Mouse (Mus musculus): ENCODE data around the gene Mapkapk2. TPM values are rescaled to one million over a fixed set of nuclear protein-coding genes. Genes with fewer than 3 reads are reported as not detected.

The Mapkapk2 gene
- polyA plus RNA-seq, 1 experiment from 2014 or later: 44.7 TPM

DNA sequence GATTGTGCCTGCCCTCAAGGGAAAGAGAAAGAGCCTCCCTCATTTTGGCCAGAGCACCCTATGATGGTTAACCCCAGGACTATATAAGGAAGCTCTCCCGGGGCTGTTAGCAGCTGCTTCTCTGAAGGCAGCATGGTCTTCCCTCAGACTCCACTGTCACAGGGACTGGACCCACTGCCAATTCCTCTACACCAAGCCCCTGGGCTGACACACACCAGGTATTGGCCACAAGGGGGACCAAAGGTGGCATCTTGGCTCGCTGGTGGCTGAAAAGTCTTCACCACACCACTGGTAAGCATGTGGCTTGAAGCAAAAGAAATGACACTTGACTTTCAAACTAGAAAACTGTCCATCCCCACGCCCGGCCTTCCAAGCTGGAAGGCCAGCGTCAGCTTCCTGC, 47.0 kb downstream of the Mapkapk2 start:
- H3K9ac ChIP-seq (replicated peaks; ENCODE audit: low read length): no peak overlapping the region
- H3K27me3 ChIP-seq (ENCODE audit: control insufficient read depth, insufficient read depth, low read length): no peaks in the 10 kb centered on the region
- ATAC-seq (replicated peaks; ENCODE audit: insufficient number of reproducible peaks, low FRiP score, low TSS enrichment, low read depth): no peak
- no peak overlapping the region for H3K4me2 ChIP-seq (ENCODE audit: low read depth, low read length)
- peaks cover 6% of the 10 kb centered on the region for H3K36me3 ChIP-seq (replicated peaks; ENCODE audit: control insufficient read depth, insufficient read depth, low read depth, low read length)
- H3K27ac ChIP-seq (replicated peaks; ENCODE audit: low read depth, low read length): no peak overlapping the region
- H3K4me1 ChIP-seq (ENCODE audit: control insufficient read depth, insufficient read depth, low read length): no peaks in the 10 kb centered on the region
- H3K4me3 ChIP-seq (ENCODE audit: low read depth, low read length): no peak overlapping the region
- WGBS: 78% methylated on average over 5 of the region's 5 CpGs
- DNase-seq (ENCODE audit: low spot score): no peak
- no peaks in the 10 kb centered on the region for H3K9me3 ChIP-seq (replicated peaks; ENCODE audit: control insufficient read depth, low read length)

DNA sequence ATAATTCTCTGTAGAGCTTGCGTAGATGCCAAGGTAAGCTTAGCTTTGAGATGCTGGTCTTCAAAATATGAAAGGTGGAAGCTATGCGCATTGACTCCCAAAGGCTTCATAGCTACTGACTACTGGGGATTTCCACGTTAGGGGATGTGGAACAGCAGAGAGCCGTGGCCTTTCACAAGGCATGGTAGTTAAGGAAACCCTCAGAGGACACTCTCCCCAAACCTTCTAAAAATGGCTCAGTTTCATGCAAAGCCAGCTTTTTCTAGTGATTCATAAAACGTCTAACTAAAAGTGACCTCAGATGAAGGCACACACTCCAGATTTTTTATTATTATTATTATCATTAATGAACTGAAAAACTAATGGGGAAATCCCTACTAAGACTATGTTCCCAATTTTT, 47.6 kb downstream of the Mapkapk2 start:
- no peak overlapping the region for H3K27ac ChIP-seq (replicated peaks; ENCODE audit: low read depth, low read length)
- DNase-seq (ENCODE audit: low spot score): no peak
- WGBS: 83% methylated on average over 5 of the region's 5 CpGs
- H3K27me3 ChIP-seq (ENCODE audit: control insufficient read depth, insufficient read depth, low read length): no peaks in the 10 kb centered on the region
- H3K36me3 ChIP-seq (replicated peaks; ENCODE audit: control insufficient read depth, insufficient read depth, low read depth, low read length): peaks cover under 1% of the 10 kb centered on the region; the same call in 1 of the 2 replicates
- H3K4me2 ChIP-seq (ENCODE audit: low read depth, low read length): no peak overlapping the region
- H3K4me1 ChIP-seq (ENCODE audit: control insufficient read depth, insufficient read depth, low read length): no peaks in the 10 kb centered on the region
- H3K9me3 ChIP-seq (replicated peaks; ENCODE audit: control insufficient read depth, low read length): no peaks in the 10 kb centered on the region
- no peak overlapping the region for H3K9ac ChIP-seq (replicated peaks; ENCODE audit: low read length)
- H3K4me3 ChIP-seq (ENCODE audit: low read depth, low read length): no peak overlapping the region
- no peak for ATAC-seq (replicated peaks; ENCODE audit: insufficient number of reproducible peaks, low FRiP score, low TSS enrichment, low read depth)

DNA sequence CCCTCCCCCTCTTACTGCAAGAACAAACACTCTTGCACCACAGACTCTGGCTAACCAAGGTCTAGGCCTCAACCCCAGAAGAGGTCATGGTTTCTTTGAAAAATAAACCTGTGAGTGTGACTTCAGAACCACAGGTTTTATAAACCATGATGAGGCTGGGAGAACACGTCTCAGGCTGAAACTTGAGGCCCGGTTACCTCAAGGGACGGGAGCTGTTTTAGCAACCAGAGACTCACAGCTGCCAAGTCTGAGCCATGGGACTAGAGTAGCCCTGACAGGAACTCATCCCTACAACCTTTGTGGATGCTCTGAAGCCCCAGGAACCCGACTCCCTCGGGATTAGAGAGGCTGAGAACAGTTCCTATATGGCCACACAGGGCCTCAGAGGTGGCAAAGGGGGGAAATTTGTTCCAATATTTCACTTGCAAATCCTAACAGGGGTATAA, 48.2 kb downstream of the Mapkapk2 start:
- no peak overlapping the region for H3K27ac ChIP-seq (replicated peaks; ENCODE audit: low read depth, low read length)
- H3K4me3 ChIP-seq (ENCODE audit: low read depth, low read length): no peak overlapping the region
- WGBS: 74% methylated on average over 5 of the region's 5 CpGs
- H3K9ac ChIP-seq (replicated peaks; ENCODE audit: low read length): no peak overlapping the region
- H3K4me2 ChIP-seq (ENCODE audit: low read depth, low read length): no peak overlapping the region
- no peaks in the 10 kb centered on the region for H3K4me1 ChIP-seq (ENCODE audit: control insufficient read depth, insufficient read depth, low read length)
- DNase-seq (ENCODE audit: low spot score): peak; percentile 25
- no peaks in the 10 kb centered on the region; the same call in 1 of the 2 replicates for H3K36me3 ChIP-seq (replicated peaks; ENCODE audit: control insufficient read depth, insufficient read depth, low read depth, low read length)
- ATAC-seq (replicated peaks; ENCODE audit: insufficient number of reproducible peaks, low FRiP score, low TSS enrichment, low read depth): no peak
- no peaks in the 10 kb centered on the region for H3K9me3 ChIP-seq (replicated peaks; ENCODE audit: control insufficient read depth, low read length)
- H3K27me3 ChIP-seq (ENCODE audit: control insufficient read depth, insufficient read depth, low read length): no peaks in the 10 kb centered on the region

DNA sequence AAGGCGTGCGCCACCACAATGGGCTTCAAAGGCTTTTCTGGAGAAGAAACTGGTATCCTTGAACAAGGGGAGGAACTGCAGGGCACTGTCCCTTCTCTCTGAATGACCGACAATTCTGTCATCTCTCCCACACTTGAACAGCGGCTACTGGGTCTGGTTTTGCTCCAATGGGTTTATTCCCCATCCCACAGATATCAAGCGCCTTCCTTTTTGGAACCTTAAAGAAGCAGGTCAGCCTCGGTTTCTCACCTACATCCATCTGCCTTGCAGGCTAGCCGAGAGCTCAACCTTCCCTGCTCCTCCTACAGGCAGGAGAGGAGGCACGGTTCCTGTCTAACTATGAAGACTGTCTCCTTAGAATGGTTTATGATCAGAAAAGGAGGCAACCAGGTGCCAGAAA, 48.7 kb downstream of the Mapkapk2 start:
- Histone ChIP-seq H3K4me1 (ENCODE audit: control insufficient read depth, insufficient read depth, low read length) (no peaks in the 10 kb centered on the region), H3K27ac (replicated peaks; ENCODE audit: low read depth, low read length) (no peak overlapping the region), H3K4me3 (ENCODE audit: low read depth, low read length) (no peak overlapping the region), H3K9me3 (replicated peaks; ENCODE audit: control insufficient read depth, low read length) (no peaks in the 10 kb centered on the region), H3K27me3 (ENCODE audit: control insufficient read depth, insufficient read depth, low read length) (no peaks in the 10 kb centered on the region), H3K9ac (replicated peaks; ENCODE audit: low read length) (no peak overlapping the region), H3K36me3 (replicated peaks; ENCODE audit: control insufficient read depth, insufficient read depth, low read depth, low read length) (no peaks in the 10 kb centered on the region; the same call in 1 of the 2 replicates), H3K4me2 (ENCODE audit: low read depth, low read length) (no peak overlapping the region)
- no peak for ATAC-seq (replicated peaks; ENCODE audit: insufficient number of reproducible peaks, low FRiP score, low TSS enrichment, low read depth)
- WGBS: 89% methylated on average over 8 of the region's 8 CpGs
- no peak for DNase-seq (ENCODE audit: low spot score)

DNA sequence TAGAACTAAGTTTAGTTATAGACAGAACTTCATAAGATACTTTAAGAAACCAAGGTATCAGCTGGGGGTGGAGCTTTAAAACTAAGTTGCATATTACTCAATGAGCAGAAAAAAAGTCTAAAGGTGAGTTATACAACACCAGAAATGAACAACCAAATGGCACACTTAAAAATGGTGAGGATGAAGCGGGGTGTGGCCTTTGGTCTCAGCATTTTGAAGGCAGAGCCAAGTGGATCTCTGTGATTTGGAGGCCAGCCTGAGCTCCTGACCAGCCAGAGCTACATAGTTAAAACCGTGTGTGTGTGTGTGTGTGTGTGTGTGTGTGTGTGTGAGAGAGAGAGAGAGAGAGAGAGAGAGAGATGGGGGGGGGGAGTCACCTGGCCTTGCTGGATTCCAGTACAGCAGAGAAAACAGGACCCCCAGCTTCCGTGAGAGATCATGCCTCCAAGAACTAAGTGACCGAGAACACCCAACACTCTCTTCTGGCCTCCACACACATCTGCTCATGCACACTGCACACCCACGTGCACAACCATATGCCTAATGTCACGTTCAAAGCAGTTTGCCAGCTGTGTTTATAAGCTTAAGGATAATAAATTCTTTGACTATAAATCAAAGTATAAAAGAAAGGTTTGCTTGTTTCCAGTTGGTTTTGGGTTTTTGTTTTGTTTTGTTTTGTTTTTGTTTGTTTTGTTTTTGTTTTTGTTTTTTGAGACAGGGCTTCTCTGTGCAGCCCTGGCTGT, 49.3 kb downstream of the Mapkapk2 start:
- ATAC-seq (replicated peaks; ENCODE audit: insufficient number of reproducible peaks, low FRiP score, low TSS enrichment, low read depth) (no peak), DNase-seq (ENCODE audit: low spot score) (no peak)
- H3K9ac ChIP-seq (replicated peaks; ENCODE audit: low read length): no peak overlapping the region
- no peak overlapping the region for H3K4me2 ChIP-seq (ENCODE audit: low read depth, low read length)
- H3K27ac ChIP-seq (replicated peaks; ENCODE audit: low read depth, low read length): no peak overlapping the region
- H3K4me3 ChIP-seq (ENCODE audit: low read depth, low read length): no peak overlapping the region
- no peaks in the 10 kb centered on the region for H3K27me3 ChIP-seq (ENCODE audit: control insufficient read depth, insufficient read depth, low read length)
- no peaks in the 10 kb centered on the region for H3K4me1 ChIP-seq (ENCODE audit: control insufficient read depth, insufficient read depth, low read length)
- H3K9me3 ChIP-seq (replicated peaks; ENCODE audit: control insufficient read depth, low read length): no peaks in the 10 kb centered on the region
- 86% methylated on average over 6 of the region's 6 CpGs for WGBS
- H3K36me3 ChIP-seq (replicated peaks; ENCODE audit: control insufficient read depth, insufficient read depth, low read depth, low read length): no peaks in the 10 kb centered on the region

DNA sequence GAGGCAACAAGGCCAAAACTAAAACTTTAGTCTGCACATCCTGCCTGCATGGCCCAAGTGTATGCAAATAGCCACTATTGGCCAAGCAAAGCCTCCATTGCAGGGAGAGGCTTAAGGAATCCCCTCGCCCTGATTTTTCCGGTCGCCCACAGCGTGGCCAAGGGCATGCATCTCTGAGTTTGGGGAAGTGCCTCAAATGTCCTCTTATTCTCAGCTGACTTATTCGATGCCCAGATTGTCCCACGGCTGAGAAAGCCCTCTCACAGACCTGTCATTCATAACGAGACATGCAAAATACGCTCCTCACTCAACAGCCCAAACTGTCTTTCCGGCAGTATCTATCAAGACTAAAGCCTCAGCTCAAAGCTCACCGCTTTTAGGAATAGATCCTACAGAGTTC, 51.0 kb downstream of the Mapkapk2 start:
- WGBS: 84% methylated on average over 10 of the region's 10 CpGs
- Histone ChIP-seq H3K4me3 (ENCODE audit: low read depth, low read length) (no peak overlapping the region), H3K9me3 (replicated peaks; ENCODE audit: control insufficient read depth, low read length) (no peaks in the 10 kb centered on the region), H3K27me3 (ENCODE audit: control insufficient read depth, insufficient read depth, low read length) (no peaks in the 10 kb centered on the region), H3K36me3 (replicated peaks; ENCODE audit: control insufficient read depth, insufficient read depth, low read depth, low read length) (no peaks in the 10 kb centered on the region), H3K4me2 (ENCODE audit: low read depth, low read length) (no peak overlapping the region), H3K27ac (replicated peaks; ENCODE audit: low read depth, low read length) (no peak overlapping the region), H3K4me1 (ENCODE audit: control insufficient read depth, insufficient read depth, low read length) (no peaks in the 10 kb centered on the region), H3K9ac (replicated peaks; ENCODE audit: low read length) (no peak overlapping the region)
- DNase-seq (ENCODE audit: low spot score) (no peak), ATAC-seq (replicated peaks; ENCODE audit: insufficient number of reproducible peaks, low FRiP score, low TSS enrichment, low read depth) (no peak)

DNA sequence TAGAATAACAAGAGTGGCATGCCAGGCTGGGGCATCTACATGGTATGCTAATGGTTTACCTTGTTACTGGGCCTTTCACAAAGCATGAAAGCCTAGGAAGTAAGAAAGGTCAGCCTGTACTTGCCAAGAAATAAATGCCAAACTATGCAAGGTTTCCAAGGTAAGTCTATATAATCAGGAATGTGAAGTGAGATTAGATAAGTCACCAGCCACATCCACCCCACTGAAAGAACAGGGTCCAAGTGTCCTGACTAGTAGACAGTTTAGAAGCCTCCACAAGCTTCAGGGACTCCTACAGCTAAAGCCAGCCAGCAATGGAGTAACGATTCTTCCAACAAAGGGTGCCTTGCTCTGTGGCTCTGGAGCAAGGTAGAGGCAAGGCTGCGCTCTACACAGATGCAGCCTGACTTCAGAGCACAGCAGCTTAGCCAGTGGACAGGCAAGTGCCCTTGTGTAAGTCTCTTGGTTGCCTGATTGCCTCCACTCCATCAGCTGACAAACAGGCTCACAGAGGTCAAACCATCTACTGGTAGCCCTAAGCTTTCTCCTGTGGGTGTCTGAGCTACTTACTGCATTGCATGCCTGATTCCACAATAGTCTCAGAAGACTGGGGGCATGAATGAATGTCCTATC, 51.8 kb downstream of the Mapkapk2 start:
- no peak overlapping the region for H3K9ac ChIP-seq (replicated peaks; ENCODE audit: low read length)
- H3K4me3 ChIP-seq (ENCODE audit: low read depth, low read length): no peak overlapping the region
- H3K27me3 ChIP-seq (ENCODE audit: control insufficient read depth, insufficient read depth, low read length): no peaks in the 10 kb centered on the region
- H3K4me2 ChIP-seq (ENCODE audit: low read depth, low read length): no peak overlapping the region
- no peaks in the 10 kb centered on the region for H3K36me3 ChIP-seq (replicated peaks; ENCODE audit: control insufficient read depth, insufficient read depth, low read depth, low read length)
- H3K4me1 ChIP-seq (ENCODE audit: control insufficient read depth, insufficient read depth, low read length): no peaks in the 10 kb centered on the region
- H3K27ac ChIP-seq (replicated peaks; ENCODE audit: low read depth, low read length): no peak overlapping the region
- H3K9me3 ChIP-seq (replicated peaks; ENCODE audit: control insufficient read depth, low read length): no peaks in the 10 kb centered on the region
- ATAC-seq (replicated peaks; ENCODE audit: insufficient number of reproducible peaks, low FRiP score, low TSS enrichment, low read depth) (no peak), DNase-seq (ENCODE audit: low spot score) (no peak)
- WGBS: 90% methylated on average over 2 of the region's 2 CpGs

DNA sequence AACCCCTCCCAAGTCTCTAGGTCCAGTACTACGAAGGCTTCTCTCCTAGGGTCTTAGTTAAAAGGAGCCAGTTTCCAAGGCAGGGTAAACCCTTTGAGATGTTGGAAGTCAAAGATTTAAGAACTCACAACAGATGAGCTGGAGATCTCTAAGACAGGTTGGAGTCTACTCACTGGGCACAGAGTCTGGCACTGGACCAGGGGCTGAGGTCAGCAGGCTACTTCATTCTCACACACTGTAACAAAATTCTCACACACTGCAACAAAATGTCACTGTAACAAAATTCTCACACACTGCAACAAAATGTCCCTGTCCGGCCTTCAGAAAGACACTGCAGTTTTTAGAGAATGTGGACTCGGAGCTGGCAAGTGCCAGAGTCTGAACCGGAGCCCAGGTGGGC, 54.0 kb downstream of the Mapkapk2 start:
- Histone ChIP-seq H3K4me1 (ENCODE audit: control insufficient read depth, insufficient read depth, low read length) (no peaks in the 10 kb centered on the region), H3K4me2 (ENCODE audit: low read depth, low read length) (no peak overlapping the region), H3K27me3 (ENCODE audit: control insufficient read depth, insufficient read depth, low read length) (no peaks in the 10 kb centered on the region), H3K9me3 (replicated peaks; ENCODE audit: control insufficient read depth, low read length) (no peaks in the 10 kb centered on the region), H3K27ac (replicated peaks; ENCODE audit: low read depth, low read length) (no peak overlapping the region), H3K4me3 (ENCODE audit: low read depth, low read length) (no peak overlapping the region), H3K36me3 (replicated peaks; ENCODE audit: control insufficient read depth, insufficient read depth, low read depth, low read length) (no peaks in the 10 kb centered on the region), H3K9ac (replicated peaks; ENCODE audit: low read length) (no peak overlapping the region)
- 89% methylated on average over 4 of the region's 4 CpGs for WGBS
- DNase-seq (ENCODE audit: low spot score) (no peak), ATAC-seq (replicated peaks; ENCODE audit: insufficient number of reproducible peaks, low FRiP score, low TSS enrichment, low read depth) (no peak)
